Mouse (Mus musculus) thymus, postnatal 0 days (tissue): ENCODE measurements around the gene Cetn4. TPM values are rescaled to one million over a fixed set of nuclear protein-coding genes. Genes with fewer than 3 reads are reported as not detected.

Experiments used
- DNase-seq: peaks from one replicate; pipeline ENCODE4 v3.0.0-alpha.2; 2015; ENCODE audit warnings: low spot score
- polyA plus RNA-seq: library from polyadenylated mRNA; unstranded; fragments of >200 nt; fragmentation: Nextera tagmentation; extraction: Ambion mirVana; gene quantifications from 2 replicates; pipeline ENCODE4 v1.2.1, GENCODE M21; 2015

The Cetn4 gene
- polyA plus RNA-seq, 1 experiment from 2014 or later, result 1.8 TPM

DNA sequence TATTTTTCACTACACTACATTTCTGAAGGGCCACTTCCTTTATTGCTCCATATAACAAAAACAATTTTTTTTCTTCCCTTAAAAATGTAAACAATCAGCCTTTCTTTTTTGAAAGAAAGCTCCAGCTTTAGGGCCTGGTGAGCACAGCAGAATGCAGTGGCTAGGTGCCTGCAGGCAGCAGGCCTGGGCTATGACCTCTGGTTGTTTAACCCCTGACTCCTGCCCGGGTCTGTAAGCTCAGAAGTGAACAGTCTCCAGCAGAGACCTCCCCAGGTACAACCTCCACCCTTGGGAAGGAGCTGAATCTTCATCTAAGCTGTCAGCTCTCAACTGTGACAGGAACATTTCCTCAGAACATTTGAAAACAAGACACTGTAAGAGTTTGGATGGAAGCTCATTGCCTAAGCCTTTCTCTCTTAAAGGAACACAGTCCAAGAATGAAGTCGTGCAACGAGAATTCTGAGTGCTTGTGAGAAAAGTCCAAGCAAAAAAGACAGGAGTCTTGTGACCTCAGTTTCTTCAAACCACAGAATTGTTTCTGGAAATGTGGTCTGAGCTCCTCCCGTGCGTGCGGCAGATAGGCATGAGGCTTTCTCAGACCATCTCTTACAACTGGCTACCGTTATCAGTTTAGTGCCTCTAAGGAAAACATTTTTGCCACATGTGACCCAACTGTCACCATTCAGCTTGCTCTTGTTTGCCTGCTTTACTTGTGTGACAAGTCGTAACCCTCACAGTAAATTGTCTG, 8.9 kb downstream of the Cetn4 start:
- DNase-seq, result no peak

- DNase-seq, result peak; percentile 64
Measured at GRCm38 (mm10) chr3:37302685-37303084, 9.8 kb downstream of the Cetn4 start.

- no peak for DNase-seq
Measured at GRCm38 (mm10) chr3:37299470-37299869, 13.0 kb downstream of the Cetn4 start.

GRCm38 (mm10) chr3:37292654-37293053, 19.9 kb downstream of the Cetn4 start:
- no peak for DNase-seq

DNA sequence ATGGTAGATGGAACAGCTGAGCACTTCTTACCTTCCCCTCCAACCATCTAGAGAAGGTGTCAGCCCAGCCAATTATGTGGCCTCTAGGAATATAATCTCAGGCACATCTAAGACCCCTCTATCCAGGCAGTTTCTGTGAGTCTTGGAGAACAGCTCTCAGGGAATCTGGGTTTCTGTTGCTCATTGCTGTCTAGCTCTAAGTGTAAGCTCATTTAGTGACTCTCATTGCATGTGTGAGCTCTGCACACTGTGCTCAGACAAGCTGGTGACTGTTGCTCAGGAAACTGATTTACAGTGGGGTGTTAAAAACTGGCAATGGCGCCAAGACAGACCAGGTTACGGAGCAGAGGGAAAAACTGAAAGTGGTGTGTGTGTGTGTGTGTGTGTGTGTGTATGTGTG, 20.6 kb downstream of the Cetn4 start:
- DNase-seq, result no peak

DNA sequence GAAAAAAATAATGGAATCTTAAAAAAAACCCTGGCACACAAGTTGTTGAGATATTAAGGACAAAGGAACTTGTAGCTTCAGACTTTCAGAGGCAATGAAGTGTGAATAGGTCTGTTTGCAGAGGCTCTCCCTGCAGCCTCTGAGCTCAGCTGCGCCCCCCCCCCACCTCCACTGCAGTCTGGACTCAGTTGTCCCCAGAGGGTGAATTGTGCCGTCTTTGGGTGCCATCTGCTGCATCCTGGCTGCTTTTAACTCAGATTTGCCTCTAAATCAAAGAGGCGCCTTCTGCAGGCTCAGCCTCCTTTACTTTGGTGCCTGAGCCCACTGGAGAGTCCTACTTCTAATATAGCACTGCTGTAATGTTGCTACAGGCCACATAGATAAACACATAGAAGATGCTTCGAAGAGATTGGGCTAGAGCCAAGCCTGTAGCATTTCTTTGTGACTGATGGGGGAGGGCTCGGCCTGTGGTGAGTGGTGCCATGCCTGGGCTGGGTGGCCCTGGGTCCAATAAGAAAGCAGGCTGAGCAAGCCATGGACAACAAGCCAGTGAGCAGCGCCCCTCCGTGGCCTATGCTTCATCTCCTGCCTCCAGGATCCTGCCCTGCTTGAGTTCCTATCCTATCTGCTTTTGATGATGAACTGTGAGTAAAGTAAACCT, 21.5 kb downstream of the Cetn4 start:
- DNase-seq, result no peak

GRCm38 (mm10) chr3:37289237-37289636, 23.3 kb downstream of the Cetn4 start:
- no peak for DNase-seq

GRCm38 (mm10) chr3:37283234-37283633, 29.3 kb downstream of the Cetn4 start:
- no peak for DNase-seq

DNA sequence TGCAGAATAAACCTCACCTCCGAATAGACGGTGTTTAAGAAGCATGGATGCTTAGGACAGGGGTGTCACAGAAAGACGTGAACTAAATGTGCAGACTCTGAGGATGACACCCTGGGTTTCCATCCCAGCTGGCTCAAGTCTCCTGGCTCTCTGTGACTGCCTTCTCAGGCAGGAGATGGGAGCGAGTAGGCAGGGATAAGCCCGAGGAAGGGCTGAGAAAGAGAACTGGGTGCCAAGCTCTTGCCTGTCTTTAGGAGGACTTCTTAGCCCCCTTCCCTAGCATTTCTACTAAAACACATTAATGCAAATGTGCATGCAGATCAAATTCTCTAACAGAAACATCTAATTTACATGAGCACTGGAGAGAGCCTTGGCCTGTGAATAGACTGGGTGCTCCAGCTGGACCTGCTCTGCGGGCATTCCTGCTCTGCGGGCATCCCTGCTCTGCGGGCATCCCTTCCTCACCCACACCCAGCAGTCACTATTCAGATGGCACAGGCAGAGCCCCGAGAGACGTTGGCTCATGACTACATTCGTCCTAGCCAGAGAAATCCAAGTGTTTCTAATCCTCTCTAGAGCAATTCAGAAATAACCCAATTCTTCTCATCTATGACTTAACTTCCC, 30.1 kb downstream of the Cetn4 start:
- no peak for DNase-seq

- no peak for DNase-seq
Measured at GRCm38 (mm10) chr3:37280871-37281270, 31.6 kb downstream of the Cetn4 start.

GRCm38 (mm10) chr3:37280221-37280620, 32.3 kb downstream of the Cetn4 start:
- no peak for DNase-seq

DNA sequence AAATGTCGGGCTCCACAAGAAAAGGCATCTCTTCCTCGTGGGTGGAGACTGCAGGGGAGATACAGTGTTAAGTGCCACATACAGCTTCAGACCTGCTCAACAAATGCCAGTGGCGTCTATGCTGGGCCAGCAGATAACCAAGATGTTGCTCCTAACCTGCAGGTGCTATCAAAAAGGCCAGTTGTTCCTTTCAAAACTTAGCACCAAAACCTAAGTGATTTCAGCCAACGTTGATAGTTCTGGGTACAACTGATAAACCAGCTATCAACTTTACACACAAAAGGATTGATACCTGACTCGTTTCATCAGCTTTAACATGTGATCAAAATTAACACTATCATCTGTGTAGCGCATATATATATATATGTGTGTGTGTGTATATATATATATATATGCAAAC, 37.8 kb downstream of the Cetn4 start:
- no peak for DNase-seq

DNA sequence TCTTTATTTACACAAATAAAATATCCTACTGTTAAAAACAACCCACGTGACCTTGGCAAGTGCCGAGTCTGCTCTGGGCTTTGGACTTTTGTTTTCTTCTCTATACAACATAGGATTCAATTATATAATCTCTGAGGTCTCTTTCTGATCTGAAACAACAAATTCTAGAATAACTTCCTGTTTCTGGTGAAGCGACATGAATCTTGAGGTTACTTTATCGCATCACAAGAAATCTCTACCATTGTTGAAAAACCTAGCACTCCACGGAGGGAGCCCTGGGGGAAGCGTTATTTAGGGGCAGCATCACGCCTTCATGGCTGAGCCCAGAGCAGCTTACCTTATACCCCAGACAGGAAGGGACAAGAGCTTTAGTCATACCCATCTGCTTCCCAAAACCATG, 39.4 kb downstream of the Cetn4 start:
- DNase-seq, result no peak

DNA sequence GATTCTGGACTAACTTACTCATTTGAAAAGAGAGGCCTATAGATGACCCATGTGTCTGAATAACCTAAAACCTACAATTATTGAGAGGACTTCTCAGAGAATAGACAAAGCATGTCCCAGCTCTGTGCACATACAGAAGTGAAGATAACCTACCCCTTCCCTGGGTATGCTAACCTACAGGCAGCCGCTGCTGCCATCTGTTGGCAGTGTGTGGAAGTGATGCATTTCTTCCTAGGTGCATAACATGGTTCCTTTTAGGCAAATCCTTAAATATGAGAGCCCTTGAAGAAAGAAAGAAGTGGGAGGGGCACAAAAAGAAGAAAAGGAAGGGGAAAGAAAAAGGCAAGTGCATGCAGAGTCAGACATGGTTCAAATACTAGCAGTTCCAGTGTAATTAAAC, 41.3 kb downstream of the Cetn4 start:
- DNase-seq, result peak; percentile 60

- no peak for DNase-seq
Measured at GRCm38 (mm10) chr3:37269926-37270325, 42.6 kb downstream of the Cetn4 start.

GRCm38 (mm10) chr3:37268338-37268737, 44.2 kb downstream of the Cetn4 start:
- DNase-seq, result no peak

DNA sequence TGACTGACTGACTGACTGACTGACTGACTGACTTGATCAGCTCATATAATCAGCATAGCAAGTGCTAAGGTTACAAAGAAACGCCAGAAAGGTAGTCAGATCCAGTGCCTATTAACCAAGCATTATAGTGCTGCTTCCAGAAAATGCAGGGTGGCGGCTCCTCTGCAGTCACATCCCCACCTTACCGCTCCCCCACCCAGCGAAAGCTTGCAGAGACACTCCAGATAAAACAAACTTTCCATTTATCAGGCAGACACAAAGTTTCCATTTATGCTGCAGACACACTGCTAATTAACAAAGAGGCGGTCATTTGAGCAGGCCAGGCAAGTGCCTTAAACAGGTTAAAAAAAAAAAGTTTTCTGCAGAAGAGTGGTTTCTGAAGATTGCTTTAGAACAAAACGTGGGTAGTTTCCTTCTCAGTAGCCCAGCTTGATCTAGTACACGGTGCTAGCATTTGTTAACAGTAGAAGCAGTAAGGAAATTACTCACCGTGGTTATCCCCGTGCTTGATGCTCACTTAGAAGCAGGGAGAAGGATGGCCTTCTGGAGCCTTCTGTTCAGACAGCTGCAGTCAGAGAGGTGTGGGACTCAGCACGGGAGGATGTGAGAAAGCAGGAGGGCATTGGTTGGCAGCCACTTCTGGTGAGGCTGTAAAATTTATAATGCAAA, 53.0 kb downstream of the Cetn4 start:
- no peak for DNase-seq

DNA sequence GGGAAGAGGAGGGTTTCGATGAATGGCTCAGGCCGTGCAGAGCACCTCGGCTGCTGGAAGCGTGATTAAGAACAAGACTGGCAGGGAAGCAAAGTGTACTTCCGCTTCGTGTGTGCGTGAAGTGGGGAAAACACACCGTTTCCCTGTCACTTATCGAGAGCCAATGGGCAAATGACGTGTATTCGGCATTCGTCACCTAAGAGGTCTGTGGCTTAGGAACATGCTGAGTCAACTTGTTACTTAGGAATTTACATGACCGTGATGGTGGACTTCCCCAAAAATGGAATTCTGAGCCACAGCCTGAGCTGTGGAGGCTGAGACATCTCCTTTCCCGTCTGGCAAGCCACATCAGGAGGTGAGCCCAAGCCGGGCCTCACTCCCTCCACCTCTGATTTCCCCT, 54.7 kb downstream of the Cetn4 start:
- DNase-seq, result no peak
